Mouse (Mus musculus) embryo, embryonic 11.5 days (tissue): ENCODE measurements around the gene Apoa2.
"Not testable (repeated sequence)": the region's sequence is repeated elsewhere in the genome, so short reads cannot be mapped to it uniquely, and the experiment has no call there.

Source experiments
- DNase-seq: peaks from one replicate; pipeline ENCODE4 v3.0.0-alpha.2; 2012; ENCODE audit warnings: low read depth, low spot score

Gene Apoa2

GRCm38 (mm10) chr1:171235791-171236190 lies 10.9 kb downstream of the Apoa2 start:
- no peak for DNase-seq

GRCm38 (mm10) chr1:171237438-171237837 lies 12.6 kb downstream of the Apoa2 start:
- DNase-seq = no peak

- no peak for DNase-seq
Measured at GRCm38 (mm10) chr1:171238463-171238862, 13.6 kb downstream of the Apoa2 start.

GRCm38 (mm10) chr1:171239992-171240744 lies 15.3 kb downstream of the Apoa2 start:
- DNase-seq = no peak

GRCm38 (mm10) chr1:171240911-171241310 lies 16.1 kb downstream of the Apoa2 start:
- no peak for DNase-seq

- not testable (repeated sequence) for DNase-seq
Measured at GRCm38 (mm10) chr1:171241952-171242351, 17.1 kb downstream of the Apoa2 start.

- DNase-seq = no peak
Measured at GRCm38 (mm10) chr1:171245353-171245752, 20.5 kb downstream of the Apoa2 start.

GRCm38 (mm10) chr1:171246709-171247452 lies 22.0 kb downstream of the Apoa2 start:
- peak; percentile 92 for DNase-seq

GRCm38 (mm10) chr1:171247453-171247841 lies 22.6 kb downstream of the Apoa2 start:
- DNase-seq = no peak

- DNase-seq = no peak
Measured at GRCm38 (mm10) chr1:171247916-171248315, 23.1 kb downstream of the Apoa2 start.

GRCm38 (mm10) chr1:171248386-171249226 lies 23.8 kb downstream of the Apoa2 start:
- DNase-seq = no peak

- no peak for DNase-seq
Measured at GRCm38 (mm10) chr1:171249913-171250600, 25.2 kb downstream of the Apoa2 start, which contains the start of gene Adamts4. Adamts4 (plus strand) TSS chr1:171250421.

- DNase-seq = no peak
Measured at GRCm38 (mm10) chr1:171250680-171251593, 26.1 kb downstream of the Apoa2 start, which contains the start of gene Ndufs2. Ndufs2 (minus strand) TSS chr1:171251388.

- no peak for DNase-seq
Measured at GRCm38 (mm10) chr1:171251594-171252324, 26.9 kb downstream of the Apoa2 start.

GRCm38 (mm10) chr1:171252415-171252814 lies 27.6 kb downstream of the Apoa2 start:
- no peak for DNase-seq

GRCm38 (mm10) chr1:171256095-171256818 lies 31.4 kb downstream of the Apoa2 start:
- DNase-seq = no peak

- DNase-seq = no peak
Measured at GRCm38 (mm10) chr1:171256937-171257548, 32.2 kb downstream of the Apoa2 start.

- DNase-seq = no peak
Measured at GRCm38 (mm10) chr1:171257781-171258180, 32.9 kb downstream of the Apoa2 start.
